In the genomic region with DNA sequence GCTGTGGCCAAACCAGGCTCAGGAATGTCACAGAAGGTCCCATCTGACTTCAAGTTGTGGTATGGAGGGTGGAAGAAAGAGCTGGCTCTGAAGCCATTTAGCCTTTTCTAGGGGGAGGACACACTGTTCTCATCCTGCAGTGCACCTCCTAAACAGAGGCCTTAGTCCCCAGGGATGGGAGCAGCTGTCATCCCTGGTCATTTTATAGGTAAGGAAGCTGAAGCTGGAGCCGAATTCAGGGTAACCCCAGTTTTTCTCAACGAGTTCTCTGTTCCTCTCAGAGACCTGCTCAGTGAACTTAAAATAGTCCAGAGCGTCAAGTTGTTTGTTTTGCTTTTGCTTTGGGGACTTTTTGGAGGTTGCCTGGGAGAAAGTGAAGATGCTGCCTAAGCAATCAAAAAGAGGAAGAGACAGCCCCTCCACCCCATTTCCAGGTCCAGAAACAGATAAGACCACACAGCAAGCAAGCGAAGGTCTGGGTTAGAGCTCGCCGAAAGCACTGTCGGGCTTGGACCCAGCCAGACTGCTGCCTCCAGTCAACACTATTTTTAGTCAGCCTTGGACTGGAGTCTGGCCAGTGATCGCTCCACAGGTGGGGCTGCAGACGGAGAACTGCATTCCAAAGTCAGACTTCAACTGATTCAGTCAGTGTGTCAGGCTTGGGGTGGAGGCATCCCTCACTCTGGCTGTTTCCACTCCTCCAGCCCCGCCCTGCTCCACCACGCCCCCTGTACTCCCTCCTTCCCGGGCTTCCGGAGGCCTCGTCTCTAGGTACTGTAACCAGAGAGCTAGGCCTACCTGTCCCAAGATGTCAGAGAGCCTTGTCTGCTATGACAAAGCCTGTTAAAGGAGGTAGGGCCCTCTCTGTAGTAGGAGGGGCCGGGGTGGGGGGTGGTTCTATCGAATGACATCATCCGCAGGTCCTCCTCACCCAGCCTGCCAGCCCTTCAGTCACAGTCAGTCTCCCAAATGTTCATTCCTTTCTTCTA, we compare ENCODE assay signal across 8 mouse cellular contexts. TPM values are rescaled to one million over a fixed set of nuclear protein-coding genes. Genes with fewer than 3 reads are reported as not detected.
DNase-seq lines count a peak whose midpoint lies in the region; ATAC-seq and TF ChIP-seq lines count a peak whose summit lies in the region.

No protein-coding gene starts in this region.

- no peaks in the 10 kb centered on the region for H3K27me3 ChIP-seq in intestine, embryonic 14.5 days (replicated peaks; ENCODE audit: control insufficient read depth, insufficient read depth, low read length)
- H3K27me3 ChIP-seq in liver, embryonic 15.5 days: peaks cover 14% of the 10 kb centered on the region

- H3K9me3 ChIP-seq in intestine, embryonic 14.5 days (ENCODE audit: control insufficient read depth, low read length): no peaks in the 10 kb centered on the region
- no peaks in the 10 kb centered on the region for H3K9me3 ChIP-seq in liver, embryonic 15.5 days (replicated peaks)

- no peaks in the 10 kb centered on the region for H3K36me3 ChIP-seq in intestine, embryonic 14.5 days (ENCODE audit: control insufficient read depth, insufficient read depth, low read length)
- H3K36me3 ChIP-seq in liver, embryonic 15.5 days (replicated peaks): no peaks in the 10 kb centered on the region

- no peak for TF ChIP-seq POLR2A in bone marrow, adult 2 months (IDR thresholded peaks at IDR 0.05; ENCODE audit: borderline replicate concordance, control insufficient read depth, low read depth, low read length)

- H3K4me1 ChIP-seq in bone marrow, adult 2 months (ENCODE audit: control insufficient read depth, insufficient read depth, low read length): peaks cover 18% of the 10 kb centered on the region
- peaks cover 27% of the 10 kb centered on the region for H3K4me1 ChIP-seq in intestine, embryonic 14.5 days (replicated peaks; ENCODE audit: control insufficient read depth, insufficient read depth, low read length)
- H3K4me1 ChIP-seq in liver, embryonic 15.5 days (replicated peaks): peaks cover 22% of the 10 kb centered on the region

- H3K9ac ChIP-seq in intestine, embryonic 14.5 days (ENCODE audit: low read length): no peak overlapping the region
- no peak overlapping the region for H3K9ac ChIP-seq in liver, embryonic 15.5 days

- H3K27ac ChIP-seq in bone marrow, adult 2 months (ENCODE audit: control insufficient read depth, insufficient read depth, low read depth, low read length, poor library complexity): peak overlapping the region; percentile 95
- peak overlapping the region; percentile 23; the same call in 1 of the 2 replicates for H3K27ac ChIP-seq in intestine, embryonic 14.5 days (ENCODE audit: low read depth)
- H3K27ac ChIP-seq in liver, embryonic 15.5 days (replicated peaks): peak overlapping the region; percentile 74

- peak; percentile 92 for ATAC-seq in intestine, embryonic 14.5 days (replicated peaks; ENCODE audit: low FRiP score, low TSS enrichment, low read depth)
- ATAC-seq in liver, embryonic 15.5 days (ENCODE audit: insufficient read depth): peak; percentile 45

- peak; percentile 53 for DNase-seq in left cerebral cortex, adult 18-20 months (ENCODE audit: low spot score in 2 of 2)
- DNase-seq in left cerebral cortex, adult 11 months (ENCODE audit: low spot score): no peak
- peak; percentile 39 for DNase-seq in forelimb bud, embryonic 11.5 days (ENCODE audit: low read depth, low spot score)
- peak; percentile 83 for DNase-seq in intestine, embryonic 14.5 days (ENCODE audit: low spot score)
- peak; percentile 68 for DNase-seq in ovary, postnatal 36 days (ENCODE audit: low spot score)
- DNase-seq in urinary bladder, postnatal 36 days (ENCODE audit: low spot score in 2 of 2): peak; percentile 83 to 86

- no peak for TF ChIP-seq CTCF in bone marrow, adult 2 months (IDR thresholded peaks at IDR 0.05; ENCODE audit: control insufficient read depth, insufficient read depth, low read length)

- 3% methylated on average over 17 of the region's 17 CpGs for WGBS in bone marrow, adult 2 months
- 10% methylated on average over 17 of the region's 17 CpGs for WGBS in intestine, embryonic 14.5 days
- WGBS in liver, embryonic 15.5 days (ENCODE audit: insufficient replicate concordance): 7% methylated on average over 17 of the region's 17 CpGs

- H3K4me2 ChIP-seq in intestine, embryonic 14.5 days (ENCODE audit: low read length): peak overlapping the region; percentile 24
- peak overlapping the region; percentile 55 for H3K4me2 ChIP-seq in liver, embryonic 15.5 days

- H3K4me3 ChIP-seq in bone marrow, adult 2 months (replicated peaks; ENCODE audit: control insufficient read depth, low read depth, low read length): peak overlapping the region; percentile 2
- H3K4me3 ChIP-seq in intestine, embryonic 14.5 days (ENCODE audit: low read depth, low read length): no peak overlapping the region
- H3K4me3 ChIP-seq in liver, embryonic 15.5 days (replicated peaks): peak overlapping the region; percentile 14

RNA-seq across cellular contexts. Expression of a gene that starts 24.8 kb away (rescaled TPM):
- total RNA-seq in left cerebral cortex, adult 18-20 months (2021): 10 to 100 TPM; 54.7 to 59.3 TPM
- polyA plus RNA-seq in bone marrow, adult 2 months (2011; ENCODE audit: insufficient read depth, insufficient read length, low replicate concordance, missing spikeins): 23.9 and 47.7 TPM in 2 replicates
- 7.4 and 8.4 TPM in 2 replicates for polyA plus RNA-seq in intestine, embryonic 14.5 days (2014; fragmentation: Nextera tagmentation; extraction: Ambion mirVana)
- polyA plus RNA-seq in liver, embryonic 15.5 days (2015; fragmentation: Nextera tagmentation; extraction: Ambion mirVana): 4.8 and 5.5 TPM in 2 replicates

RNA-seq across cellular contexts. Expression of a gene that starts 41.5 kb away (rescaled TPM):
- total RNA-seq in left cerebral cortex, adult 18-20 months (2021): 10 to 100 TPM; 24.3 to 27.2 TPM
- 72.4 and 118 TPM in 2 replicates for polyA plus RNA-seq in bone marrow, adult 2 months (2011; ENCODE audit: insufficient read depth, insufficient read length, low replicate concordance, missing spikeins)
- 183 and 184 TPM in 2 replicates for polyA plus RNA-seq in intestine, embryonic 14.5 days (2014; fragmentation: Nextera tagmentation; extraction: Ambion mirVana)
- 119 and 121 TPM in 2 replicates for polyA plus RNA-seq in liver, embryonic 15.5 days (2015; fragmentation: Nextera tagmentation; extraction: Ambion mirVana)

Comparison
In these comparisons a context has a peak if more than half of its experiments do, and no peak if none do; other contexts are left out.
1. H3K27ac ChIP-seq: peak in every context shown above with its lines; median percentile 95 in bone marrow, adult 2 months; 74 in liver, embryonic 15.5 days; 23 in intestine, embryonic 14.5 days.